Mouse (Mus musculus) neural tube, embryonic 12.5 days (tissue): ENCODE measurements around the gene Osm. TPM values are rescaled to one million over a fixed set of nuclear protein-coding genes. Genes with fewer than 3 reads are reported as not detected.
A peak's percentile ranks its signal among the peaks of the same experiment; 100 is the strongest.

Experiments
- ATAC-seq: fragments of 200-750 bp; cut with Nextera tagmentation; 2 replicates; pipeline ENCODE4 v1.8.0; 2017; ENCODE audit warnings: low read depth, mild to moderate bottlenecking, moderate TSS enrichment, moderate library complexity; ENCODE audit not compliant: low FRiP score
- H3K27ac ChIP-seq: fragments of 300-500 bp; sonication (generic); 2 replicates; pipeline ENCODE4 v1.5.1; 2016
- H3K27me3 ChIP-seq: fragments of 300-500 bp; sonication (generic); replicated peaks from 2 replicates; pipeline ENCODE4 v1.6.1; 2016; ENCODE audit warnings: mild to moderate bottlenecking
- H3K36me3 ChIP-seq: fragments of 300-500 bp; sonication (generic); 2 replicates; pipeline ENCODE4 v1.6.1; 2016; ENCODE audit warnings: mild to moderate bottlenecking
- H3K4me1 ChIP-seq: fragments of 300-500 bp; sonication (generic); 2 replicates; pipeline ENCODE4 v1.6.1; 2016
- H3K4me2 ChIP-seq: fragments of 300-500 bp; sonication (generic); replicated peaks from 2 replicates; pipeline ENCODE4 v1.6.1; 2016; ENCODE audit warnings: mild to moderate bottlenecking
- H3K4me3 ChIP-seq: fragments of 300-500 bp; sonication (generic); 2 replicates; pipeline ENCODE4 v1.5.1; 2016
- H3K9ac ChIP-seq: fragments of 300-500 bp; sonication (generic); 2 replicates; pipeline ENCODE4 v1.6.1; 2016; ENCODE audit warnings: mild to moderate bottlenecking
- H3K9me3 ChIP-seq: fragments of 300-500 bp; sonication (generic); 2 replicates; pipeline ENCODE4 v1.6.1; 2016; ENCODE audit warnings: mild to moderate bottlenecking
- WGBS: fragments of 180-500 bp; shearing (Covaris S2); methylation state at CpG from one replicate; pipeline ENCODE4 v1.1.7; 2016; 5-methylcytosine and 5-hydroxymethylcytosine counted together
- polyA plus RNA-seq: library from polyadenylated mRNA; unstranded; fragments of >200 nt; fragmentation: Nextera tagmentation; extraction: Ambion mirVana; gene quantifications from 2 replicates; pipeline ENCODE4 v1.2.1, GENCODE M21; 2016

Gene Osm
- polyA plus RNA-seq, 1 experiment from 2014 or later = not detected

DNA sequence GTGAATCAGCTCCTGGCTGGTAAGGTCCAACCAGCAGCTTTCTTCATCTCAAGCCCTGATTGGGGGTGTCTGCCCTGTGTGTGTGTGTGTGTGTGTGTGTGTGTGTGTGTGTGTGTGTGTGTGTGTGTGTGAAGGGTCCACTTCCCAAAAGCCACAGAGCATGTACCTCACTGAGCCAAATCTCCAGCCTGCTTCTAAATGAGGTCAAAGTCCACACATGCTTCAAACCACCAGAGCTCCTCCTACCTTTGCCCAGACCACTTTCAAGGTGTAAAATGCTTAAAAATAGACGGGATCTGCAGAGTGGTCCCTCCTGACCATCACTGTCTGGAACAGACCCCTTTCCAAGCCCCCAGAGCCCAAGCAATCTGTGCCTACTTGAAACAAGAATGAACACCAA is 27.1 kb downstream of the Osm start:
- no peak for ATAC-seq
- H3K9ac ChIP-seq = no peak overlapping the region
- H3K9me3 ChIP-seq = no peaks in the 10 kb centered on the region
- H3K4me1 ChIP-seq = peaks cover 18% of the 10 kb centered on the region
- H3K27me3 ChIP-seq = peaks cover 40% of the 10 kb centered on the region
- H3K27ac ChIP-seq = no peak overlapping the region
- whole genome bisulfite sequencing = 54% methylated on average over 1 of the region's 1 CpGs
- H3K36me3 ChIP-seq = no peaks in the 10 kb centered on the region
- H3K4me2 ChIP-seq = no peak overlapping the region
- no peak overlapping the region for H3K4me3 ChIP-seq

- no peak overlapping the region for H3K9ac ChIP-seq
- WGBS = 73% methylated on average over 7 of the region's 7 CpGs
- H3K4me1 ChIP-seq = peaks cover 18% of the 10 kb centered on the region
- H3K9me3 ChIP-seq = no peaks in the 10 kb centered on the region
- H3K27me3 ChIP-seq = peaks cover 44% of the 10 kb centered on the region
- H3K4me3 ChIP-seq = no peak overlapping the region
- no peak overlapping the region for H3K4me2 ChIP-seq
- no peak for ATAC-seq
- H3K36me3 ChIP-seq = no peaks in the 10 kb centered on the region
- H3K27ac ChIP-seq = no peak overlapping the region
These were observed 27.8 kb downstream of the Osm start for GRCm38 (mm10) chr11:4264066-4264465.

GRCm38 (mm10) chr11:4266271-4267201 is 30.3 kb downstream of the Osm start:
- Histone ChIP-seq H3K9ac (peak overlapping the region; percentile 51; the same call in 1 of the 2 replicates), H3K4me3 (peak overlapping the region; percentile 47), H3K4me1 (peaks cover 13% of the 10 kb centered on the region), H3K9me3 (no peaks in the 10 kb centered on the region), H3K27me3 (peaks cover 47% of the 10 kb centered on the region), H3K4me2 (peak overlapping the region; percentile 85), H3K36me3 (no peaks in the 10 kb centered on the region), H3K27ac (no peak overlapping the region)
- 1% methylated on average over 61 of the region's 61 CpGs for WGBS
- ATAC-seq = 0 out of 2 replicates have a peak, but pooled peaks have one; percentile 15

DNA sequence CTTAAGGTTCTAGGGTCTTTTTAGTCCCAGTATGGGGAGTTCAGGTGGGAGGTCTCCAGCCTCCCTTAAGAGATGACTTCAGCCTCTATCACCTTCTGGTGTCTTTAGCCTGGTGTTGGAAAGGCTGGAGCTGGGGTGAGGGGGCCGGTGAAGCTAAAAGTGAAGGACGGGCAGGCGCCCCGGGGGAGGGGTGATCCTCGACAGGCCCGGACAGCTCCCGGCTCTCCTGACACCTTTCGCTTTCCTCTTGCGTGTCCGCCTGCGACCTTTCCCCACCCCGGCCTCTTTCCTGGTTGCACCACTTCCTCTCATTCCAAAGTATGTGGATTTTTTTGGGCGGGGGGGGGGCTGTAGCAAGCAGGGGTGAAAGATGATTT is 31.0 kb downstream of the Osm start:
- WGBS = 6% methylated on average over 13 of the region's 13 CpGs
- Histone ChIP-seq H3K9me3 (no peaks in the 10 kb centered on the region), H3K4me1 (peaks cover 13% of the 10 kb centered on the region), H3K9ac (no peak overlapping the region), H3K4me3 (peak overlapping the region; percentile 47), H3K27me3 (peaks cover 47% of the 10 kb centered on the region), H3K36me3 (no peaks in the 10 kb centered on the region), H3K4me2 (peak overlapping the region; percentile 85), H3K27ac (no peak overlapping the region)
- no peak for ATAC-seq

- Histone ChIP-seq H3K27me3 (peaks cover 47% of the 10 kb centered on the region), H3K36me3 (no peaks in the 10 kb centered on the region), H3K9ac (no peak overlapping the region), H3K9me3 (no peaks in the 10 kb centered on the region), H3K27ac (no peak overlapping the region), H3K4me2 (no peak overlapping the region), H3K4me3 (no peak overlapping the region), H3K4me1 (peaks cover 13% of the 10 kb centered on the region)
- WGBS = 84% methylated on average over 6 of the region's 6 CpGs
- ATAC-seq = no peak
These were observed 32.3 kb downstream of the Osm start for GRCm38 (mm10) chr11:4268500-4268899.

DNA sequence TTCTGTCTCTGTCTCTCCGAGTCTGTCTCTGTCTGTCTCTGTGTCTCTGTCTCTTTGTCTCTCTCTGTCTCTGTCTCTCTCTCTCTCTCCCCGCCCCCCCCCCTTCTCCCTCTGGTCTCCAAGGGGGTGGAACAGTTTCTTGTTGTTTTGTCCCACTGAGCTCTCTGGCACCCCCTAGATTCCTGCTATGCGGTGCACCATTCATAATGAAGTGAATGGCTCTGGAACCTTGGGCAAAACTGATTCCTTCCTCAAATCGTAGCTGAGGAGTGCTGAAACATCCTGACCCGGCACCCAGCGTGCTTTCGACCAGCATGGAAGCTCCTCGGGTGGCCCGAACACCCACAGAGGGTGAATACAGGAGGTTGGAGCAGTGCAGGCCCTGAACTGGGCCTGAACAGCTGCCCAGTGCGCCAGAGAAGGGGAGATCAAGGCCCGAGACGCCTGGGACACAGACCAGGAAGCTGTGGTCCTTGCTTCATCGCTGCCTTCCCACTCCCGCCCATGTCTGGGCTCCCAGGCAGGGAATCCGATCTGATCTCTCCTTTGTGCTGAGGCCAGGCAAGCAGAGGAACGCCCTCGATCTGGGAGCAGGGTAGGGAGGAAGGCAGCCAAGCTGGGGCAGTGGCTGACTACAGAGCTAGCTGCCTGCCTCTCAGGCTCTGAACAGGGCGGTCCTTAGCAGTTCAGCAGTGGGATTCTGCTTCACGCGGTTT is 34.7 kb downstream of the Osm start:
- ATAC-seq = no peak
- H3K4me2 ChIP-seq = no peak overlapping the region
- H3K4me1 ChIP-seq = peaks cover 13% of the 10 kb centered on the region
- 39% methylated on average over 19 of the region's 20 CpGs for WGBS
- H3K27ac ChIP-seq = no peak overlapping the region
- H3K9ac ChIP-seq = no peak overlapping the region
- H3K27me3 ChIP-seq = peaks cover 31% of the 10 kb centered on the region
- H3K36me3 ChIP-seq = no peaks in the 10 kb centered on the region
- H3K9me3 ChIP-seq = no peaks in the 10 kb centered on the region
- H3K4me3 ChIP-seq = no peak overlapping the region

- peaks cover 6% of the 10 kb centered on the region for H3K4me1 ChIP-seq
- no peak overlapping the region for H3K4me2 ChIP-seq
- H3K4me3 ChIP-seq = no peak overlapping the region
- H3K27ac ChIP-seq = no peak overlapping the region
- no peaks in the 10 kb centered on the region for H3K9me3 ChIP-seq
- H3K27me3 ChIP-seq = peaks cover 24% of the 10 kb centered on the region
- no peak for ATAC-seq
- WGBS = 66% methylated on average over 11 of the region's 11 CpGs
- no peak overlapping the region for H3K9ac ChIP-seq
- no peaks in the 10 kb centered on the region for H3K36me3 ChIP-seq
These were observed 35.3 kb downstream of the Osm start for GRCm38 (mm10) chr11:4271544-4271943.

DNA sequence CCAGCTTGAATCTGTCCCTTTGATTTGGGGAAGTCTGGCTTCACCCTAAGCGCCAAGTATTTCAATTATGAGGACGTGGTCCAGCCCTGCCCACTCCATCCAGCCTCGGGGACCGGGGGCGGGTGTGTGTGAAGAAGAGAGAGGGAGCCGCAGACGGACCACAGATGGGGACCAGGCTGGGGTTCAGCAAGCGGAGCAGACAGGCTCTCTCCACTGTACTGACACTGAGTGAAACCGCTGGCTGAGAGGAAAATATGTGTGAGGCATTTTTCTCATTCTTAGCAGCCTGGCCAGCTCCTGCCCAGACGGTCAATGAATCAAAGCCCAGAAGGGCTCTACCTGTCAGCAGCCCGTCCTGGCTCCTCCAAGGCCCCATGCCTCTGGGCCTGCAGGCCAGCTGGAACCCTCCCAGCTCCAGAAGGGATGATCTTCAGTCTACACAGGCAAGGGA is 40.2 kb downstream of the Osm start:
- H3K27me3 ChIP-seq = no peaks in the 10 kb centered on the region; the same call in 1 of the 2 replicates
- H3K9ac ChIP-seq = no peak overlapping the region
- 70% methylated on average over 11 of the region's 11 CpGs for WGBS
- H3K9me3 ChIP-seq = no peaks in the 10 kb centered on the region
- H3K36me3 ChIP-seq = no peaks in the 10 kb centered on the region
- ATAC-seq = no peak
- H3K4me2 ChIP-seq = no peak overlapping the region
- H3K4me1 ChIP-seq = no peaks in the 10 kb centered on the region
- H3K27ac ChIP-seq = no peak overlapping the region
- no peak overlapping the region for H3K4me3 ChIP-seq

GRCm38 (mm10) chr11:4279909-4280308 is 43.7 kb downstream of the Osm start:
- 62% methylated on average over 7 of the region's 7 CpGs for WGBS
- Histone ChIP-seq H3K9me3 (no peaks in the 10 kb centered on the region), H3K9ac (no peak overlapping the region), H3K4me1 (no peaks in the 10 kb centered on the region), H3K36me3 (no peaks in the 10 kb centered on the region), H3K4me3 (no peak overlapping the region), H3K4me2 (no peak overlapping the region), H3K27ac (no peak overlapping the region), H3K27me3 (no peaks in the 10 kb centered on the region)
- no peak for ATAC-seq

- ATAC-seq = no peak
- no peak overlapping the region for H3K27ac ChIP-seq
- H3K4me3 ChIP-seq = no peak overlapping the region
- 88% methylated on average over 6 of the region's 6 CpGs for WGBS
- H3K27me3 ChIP-seq = no peaks in the 10 kb centered on the region
- H3K9ac ChIP-seq = no peak overlapping the region
- no peaks in the 10 kb centered on the region for H3K4me1 ChIP-seq
- no peaks in the 10 kb centered on the region for H3K36me3 ChIP-seq
- H3K9me3 ChIP-seq = no peaks in the 10 kb centered on the region
- H3K4me2 ChIP-seq = no peak overlapping the region
These were observed 45.6 kb downstream of the Osm start for GRCm38 (mm10) chr11:4281852-4282251.

DNA sequence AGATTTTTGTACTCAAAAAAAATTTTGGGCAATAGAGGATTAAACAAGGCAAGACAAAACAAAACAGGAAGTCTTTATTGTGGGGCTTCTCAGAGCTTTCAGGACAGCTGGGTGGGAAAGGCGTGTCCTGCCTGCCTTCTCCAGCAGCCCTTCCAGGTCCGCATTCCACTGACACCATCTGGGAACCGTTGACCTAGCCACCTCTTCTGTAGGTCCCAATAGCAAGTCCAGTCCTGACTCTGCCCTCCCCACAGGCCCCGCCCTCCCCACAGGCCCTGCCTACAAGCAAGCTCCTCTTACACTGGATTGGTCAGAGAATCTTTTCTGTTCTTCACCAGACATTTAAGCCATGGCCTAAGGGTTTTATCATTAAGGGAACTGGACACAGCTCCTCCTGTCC is 47.4 kb downstream of the Osm start:
- no peak overlapping the region for H3K4me2 ChIP-seq
- no peak overlapping the region for H3K27ac ChIP-seq
- H3K9ac ChIP-seq = no peak overlapping the region
- 15% methylated on average over 4 of the region's 4 CpGs for WGBS
- no peaks in the 10 kb centered on the region for H3K9me3 ChIP-seq
- H3K4me1 ChIP-seq = no peaks in the 10 kb centered on the region
- H3K27me3 ChIP-seq = no peaks in the 10 kb centered on the region
- ATAC-seq = no peak
- no peaks in the 10 kb centered on the region for H3K36me3 ChIP-seq
- no peak overlapping the region for H3K4me3 ChIP-seq

DNA sequence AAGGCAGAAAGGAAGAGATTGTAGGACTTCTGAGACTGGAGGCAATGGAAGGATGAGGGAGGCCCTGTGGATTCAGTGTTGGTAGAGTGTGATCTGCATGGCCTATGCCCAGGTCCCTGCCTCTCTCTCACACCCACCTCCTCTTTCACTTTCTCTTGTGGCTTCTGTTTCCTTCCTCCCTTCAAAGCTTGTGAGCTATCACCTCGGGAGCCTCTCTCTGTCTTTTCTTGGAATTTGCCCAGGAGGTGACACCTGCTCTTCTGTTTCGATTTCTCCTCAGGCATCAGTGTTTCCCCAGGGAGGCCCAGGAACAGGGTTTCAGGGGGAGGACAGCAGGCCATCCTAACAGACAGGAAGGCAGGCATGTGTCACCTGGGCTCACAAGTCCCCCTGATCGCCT is 53.1 kb downstream of the Osm start:
- H3K4me2 ChIP-seq = no peak overlapping the region
- no peak overlapping the region for H3K9ac ChIP-seq
- no peaks in the 10 kb centered on the region for H3K9me3 ChIP-seq
- 69% methylated on average over 3 of the region's 3 CpGs for WGBS
- H3K27ac ChIP-seq = no peak overlapping the region
- no peak overlapping the region for H3K4me3 ChIP-seq
- no peaks in the 10 kb centered on the region for H3K27me3 ChIP-seq
- no peak for ATAC-seq
- no peaks in the 10 kb centered on the region for H3K4me1 ChIP-seq
- no peaks in the 10 kb centered on the region for H3K36me3 ChIP-seq
